Mouse (Mus musculus) adrenal gland, postnatal 4 days (tissue): ENCODE data around the gene Duox2. TPM values are rescaled to one million over a fixed set of nuclear protein-coding genes. Genes with fewer than 3 reads are reported as not detected.

Experiments used
- DNase-seq, 2 experiments: peaks; one replicate each; pipeline ENCODE4 v3.0.0; 2021 to 2022; ENCODE audit warnings: low spot score in 2 of 2, mixed read lengths in 2 of 2
- total RNA-seq, 2 experiments: library from RNA; stranded (reverse); gene quantifications; 2 replicates each; pipeline ENCODE4 v1.2.3; 2021

Gene Duox2
- total RNA-seq, 2 experiments from 2014 or later: 0.08 to 0.17 TPM

GRCm38 (mm10) chr2:122302574-122303241 lies 4.5 kb upstream of the Duox2 start:
- DNase-seq: peak in 1 of 2 experiments; percentile 29

- DNase-seq: no peak
Observed at GRCm38 (mm10) chr2:122301921-122302573, 3.8 kb upstream of the Duox2 start.

- no peak for DNase-seq
Observed at GRCm38 (mm10) chr2:122301081-122301920, 3.1 kb upstream of the Duox2 start.

- no peak for DNase-seq
Observed at GRCm38 (mm10) chr2:122300656-122301020, 2.4 kb upstream of the Duox2 start.

- DNase-seq: no peak
Observed at GRCm38 (mm10) chr2:122299911-122300655, 1.8 kb upstream of the Duox2 start.

GRCm38 (mm10) chr2:122298596-122299490 lies 594 bp upstream of the Duox2 start, which contains the start of gene Duoxa2:
TSS of gene Duoxa2 (plus strand) at chr2:122298900.
- no peak for DNase-seq

GRCm38 (mm10) chr2:122297271-122298095 lies 766 bp downstream of the Duox2 start:
- DNase-seq: no peak

GRCm38 (mm10) chr2:122294916-122295315 lies 3.3 kb downstream of the Duox2 start:
- no peak for DNase-seq

- no peak for DNase-seq
Observed at GRCm38 (mm10) chr2:122286137-122286536, 12.1 kb downstream of the Duox2 start.

GRCm38 (mm10) chr2:122284091-122284490 lies 14.2 kb downstream of the Duox2 start:
- DNase-seq: no peak

- DNase-seq: no peak
Observed at GRCm38 (mm10) chr2:122278769-122279168, 19.5 kb downstream of the Duox2 start.

GRCm38 (mm10) chr2:122266407-122267193 lies 31.6 kb downstream of the Duox2 start:
- no peak for DNase-seq

- DNase-seq: no peak
Observed at GRCm38 (mm10) chr2:122264690-122265089, 33.6 kb downstream of the Duox2 start.

GRCm38 (mm10) chr2:122260729-122261128 lies 37.5 kb downstream of the Duox2 start:
- no peak for DNase-seq

GRCm38 (mm10) chr2:122255997-122256396 lies 42.3 kb downstream of the Duox2 start:
- no peak for DNase-seq

- DNase-seq: no peak
Observed at GRCm38 (mm10) chr2:122247786-122248185, 50.5 kb downstream of the Duox2 start.

GRCm38 (mm10) chr2:122243671-122244131 lies 54.5 kb downstream of the Duox2 start:
- peak in 1 of 2 experiments; percentile 44 for DNase-seq

- no peak for DNase-seq
Observed at GRCm38 (mm10) chr2:122241935-122242334, 56.3 kb downstream of the Duox2 start.
